Comparison of ENCODE assay signal across 11 mouse cellular contexts in the genomic region with DNA sequence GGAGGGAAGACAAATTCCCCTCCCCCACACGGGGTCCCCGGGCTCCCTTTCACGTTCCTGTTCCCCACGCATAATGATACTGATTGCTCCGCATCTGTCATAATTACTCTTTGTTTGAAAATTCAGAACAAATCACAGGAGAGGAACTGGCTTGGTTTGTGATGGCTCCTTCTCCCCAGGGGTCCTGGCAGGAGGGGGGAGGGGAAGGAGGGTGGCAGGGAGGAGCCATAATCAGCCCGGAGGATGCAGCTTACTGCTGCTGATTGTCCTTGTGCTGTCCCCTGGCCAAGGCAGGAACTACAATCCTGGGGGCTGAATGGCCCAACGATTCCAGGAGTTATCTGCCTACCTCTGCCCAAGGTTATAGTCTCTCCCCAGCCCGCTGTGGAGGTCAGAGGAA. TPM values are rescaled to one million over a fixed set of nuclear protein-coding genes. Genes with fewer than 3 reads are reported as not detected.
DNase-seq lines count a peak whose midpoint lies in the region; ATAC-seq and TF ChIP-seq lines count a peak whose summit lies in the region.
"Had no signal": no experiment of that assay in that cellular context is flagged by ENCODE, and none has a peak within 500 bp of the region (broad histone marks: within the 10 kb centered on the region; RNA-seq: fewer than 3 reads in every experiment).

No protein-coding gene starts in this region.

- TF ChIP-seq POLR2A in brain, embryonic 14.5 days (IDR thresholded peaks at IDR 0.05; ENCODE audit: borderline replicate concordance, extremely low read depth, insufficient read depth, insufficient read length, poor library complexity, severe bottlenecking), result no peak

- H3K9me3 ChIP-seq in heart, embryonic 15.5 days (replicated peaks), result no peaks in the 10 kb centered on the region
- H3K9me3 ChIP-seq in forebrain, embryonic 16.5 days (ENCODE audit: control insufficient read depth, low read length), result no peaks in the 10 kb centered on the region
- H3K9me3 ChIP-seq in midbrain, embryonic 15.5 days, result no peaks in the 10 kb centered on the region
- H3K9me3 ChIP-seq: limb, embryonic 15.5 days had no signal

- H3K4me1 ChIP-seq in heart, embryonic 15.5 days (replicated peaks), result peaks cover 19% of the 10 kb centered on the region
- H3K4me1 ChIP-seq in forebrain, embryonic 16.5 days (replicated peaks; ENCODE audit: control insufficient read depth, insufficient read depth, low read length), result peaks cover 34% of the 10 kb centered on the region
- peaks cover 56% of the 10 kb centered on the region for H3K4me1 ChIP-seq in midbrain, embryonic 15.5 days

- no peak for TF ChIP-seq CTCF in brain, embryonic 14.5 days (IDR thresholded peaks at IDR 0.05; ENCODE audit: borderline replicate concordance, extremely low read depth, insufficient read depth, insufficient read length)

- H3K27me3 ChIP-seq in heart, embryonic 15.5 days, result peaks cover 32% of the 10 kb centered on the region
- H3K27me3 ChIP-seq in forebrain, embryonic 16.5 days (replicated peaks; ENCODE audit: control insufficient read depth, insufficient read depth, low read length), result no peaks in the 10 kb centered on the region
- H3K27me3 ChIP-seq in midbrain, embryonic 15.5 days (replicated peaks), result no peaks in the 10 kb centered on the region

- H3K36me3 ChIP-seq in heart, embryonic 15.5 days, result no peaks in the 10 kb centered on the region
- no peaks in the 10 kb centered on the region for H3K36me3 ChIP-seq in forebrain, embryonic 16.5 days (ENCODE audit: control insufficient read depth, insufficient read depth)
- H3K36me3 ChIP-seq in midbrain, embryonic 15.5 days (replicated peaks), result no peaks in the 10 kb centered on the region; the same call in 1 of the 2 replicates
- H3K36me3 ChIP-seq: limb, embryonic 15.5 days had no signal

- H3K4me2 ChIP-seq in heart, embryonic 15.5 days, result peak overlapping the region; percentile 29
- H3K4me2 ChIP-seq in forebrain, embryonic 16.5 days (ENCODE audit: low read length), result peak overlapping the region; percentile 8; the same call in 1 of the 2 replicates
- peak overlapping the region; percentile 24 for H3K4me2 ChIP-seq in midbrain, embryonic 15.5 days
- H3K4me2 ChIP-seq: limb, embryonic 15.5 days had no signal

- no peak overlapping the region for H3K27ac ChIP-seq in heart, embryonic 15.5 days
- H3K27ac ChIP-seq in forebrain, embryonic 16.5 days (ENCODE audit: low read length), result no peak overlapping the region
- peak overlapping the region; percentile 56 for H3K27ac ChIP-seq in midbrain, embryonic 15.5 days
- H3K27ac ChIP-seq: limb, embryonic 15.5 days had no signal

- H3K4me3 ChIP-seq in heart, embryonic 15.5 days, result no peak overlapping the region
- H3K4me3 ChIP-seq in forebrain, embryonic 16.5 days (replicated peaks; ENCODE audit: low read length), result no peak overlapping the region
- no peak overlapping the region for H3K4me3 ChIP-seq in midbrain, embryonic 15.5 days
- H3K4me3 ChIP-seq: limb, embryonic 15.5 days had no signal

- H3K9ac ChIP-seq in heart, embryonic 15.5 days, result no peak overlapping the region
- 0 out of 2 replicates have a peak overlapping the region, but pooled peaks have one; percentile 23 for H3K9ac ChIP-seq in forebrain, embryonic 16.5 days (replicated peaks; ENCODE audit: low read depth, low read length)
- no peak overlapping the region; the same call in 1 of the 2 replicates for H3K9ac ChIP-seq in midbrain, embryonic 15.5 days
- H3K9ac ChIP-seq: limb, embryonic 15.5 days had no signal

- DNase-seq in heart, postnatal 4 days, result no peak
- DNase-seq in brain, embryonic 14.5 days (ENCODE audit: low read depth), result peak; percentile 67
- no peak for DNase-seq in adipocyte (ENCODE audit: low spot score)
- no peak for DNase-seq in gastrocnemius, adult 8-10 months (ENCODE audit: low spot score in 2 of 2)
- DNase-seq in urinary bladder, postnatal 4 days (ENCODE audit: low spot score in 2 of 2), result no peak

- no peak for ATAC-seq in heart, embryonic 15.5 days (replicated peaks; ENCODE audit: insufficient number of reproducible peaks, insufficient read depth, low FRiP score, low read depth)
- no peak for ATAC-seq in forebrain, embryonic 16.5 days
- ATAC-seq in midbrain, embryonic 15.5 days (replicated peaks), result 0 out of 2 replicates have a peak, but pooled peaks have one; percentile 43
- ATAC-seq: activated CD4-positive, CD25-positive, alpha-beta regulatory T cell, adult 4 months had no signal

- WGBS in heart, embryonic 15.5 days, result 9% methylated on average over 8 of the region's 8 CpGs
- 8% methylated on average over 8 of the region's 8 CpGs for WGBS in forebrain, embryonic 16.5 days
- 5% methylated on average over 8 of the region's 8 CpGs for WGBS in midbrain, embryonic 15.5 days

RNA-seq across cellular contexts. Expression of gene Igdcc3, which starts 15.6 kb away (rescaled TPM):
- 0.19 and 0.71 TPM in 2 replicates for polyA plus RNA-seq in heart, embryonic 15.5 days (2015; fragmentation: Nextera tagmentation; extraction: Ambion mirVana)
- total RNA-seq in heart, postnatal 4 days (2021), result under 1 TPM; 0.43 to 0.52 TPM
- polyA plus RNA-seq in brain, embryonic 14.5 days (2012; rRNA removed), result 15.0 and 19.6 TPM in 2 replicates
- 8.3 and 8.5 TPM in 2 replicates for polyA plus RNA-seq in forebrain, embryonic 16.5 days (2015; fragmentation: Nextera tagmentation; extraction: Ambion mirVana)
- polyA plus RNA-seq in midbrain, embryonic 15.5 days (2015; fragmentation: Nextera tagmentation; extraction: Ambion mirVana), result 12.8 and 14.1 TPM in 2 replicates
- total RNA-seq in gastrocnemius, adult 8-10 months (2022), result under 1 TPM; 0.10 to 0.17 (median 0.12) TPM
- polyA plus RNA-seq: activated CD4-positive, CD25-positive, alpha-beta regulatory T cell, adult 4 months; large intestine, adult 2 months had no signal

RNA-seq across cellular contexts. Expression of gene Parp16, which starts 38.5 kb away (rescaled TPM):
- polyA plus RNA-seq in heart, embryonic 15.5 days (2015; fragmentation: Nextera tagmentation; extraction: Ambion mirVana), result 5.3 and 5.8 TPM in 2 replicates
- 1 to 10 TPM; 3.7 to 3.8 TPM for total RNA-seq in heart, postnatal 4 days (2021)
- polyA plus RNA-seq in brain, embryonic 14.5 days (2012; rRNA removed), result 5.8 and 6.2 TPM in 2 replicates
- 5.4 and 6.6 TPM in 2 replicates for polyA plus RNA-seq in forebrain, embryonic 16.5 days (2015; fragmentation: Nextera tagmentation; extraction: Ambion mirVana)
- 6.8 and 7.6 TPM in 2 replicates for polyA plus RNA-seq in midbrain, embryonic 15.5 days (2015; fragmentation: Nextera tagmentation; extraction: Ambion mirVana)
- total RNA-seq in gastrocnemius, adult 8-10 months (2022), result 1 to 10 TPM; 3.3 to 5.2 (median 4.1) TPM

RNA-seq across cellular contexts. Expression of gene Igdcc4, which starts 55.3 kb away (rescaled TPM):
- polyA plus RNA-seq in heart, embryonic 15.5 days (2015; fragmentation: Nextera tagmentation; extraction: Ambion mirVana), result 9.1 and 13.0 TPM in 2 replicates
- total RNA-seq in heart, postnatal 4 days (2021), result 10 to 100 TPM; 13.9 to 16.5 TPM
- 26.2 and 33.3 TPM in 2 replicates for polyA plus RNA-seq in brain, embryonic 14.5 days (2012; rRNA removed)
- polyA plus RNA-seq in forebrain, embryonic 16.5 days (2015; fragmentation: Nextera tagmentation; extraction: Ambion mirVana), result 13.8 and 15.2 TPM in 2 replicates
- 16.8 and 17.3 TPM in 2 replicates for polyA plus RNA-seq in midbrain, embryonic 15.5 days (2015; fragmentation: Nextera tagmentation; extraction: Ambion mirVana)
- 10 to 100 TPM; 28.1 to 32.6 (median 30.4) TPM for total RNA-seq in gastrocnemius, adult 8-10 months (2022)
